Mouse (Mus musculus) lung, postnatal 10 days (tissue): ENCODE results near the gene Angpt4.
A peak's percentile ranks its signal among the peaks of the same experiment; 100 is the strongest.

Experiments used
- DNase-seq: peaks from one replicate; pipeline ENCODE4 v3.0.0; 2021

Angpt4 gene

GRCm38 (mm10) chr2:151910919-151911500 lies at the start of gene Angpt4:
Angpt4 (plus strand) TSS chr2:151911210.
- no peak for DNase-seq

GRCm38 (mm10) chr2:151862257-151862810 lies 48.7 kb upstream of the Angpt4 start:
- no peak for DNase-seq

- DNase-seq: no peak
Measured at GRCm38 (mm10) chr2:151864941-151865340, 46.1 kb upstream of the Angpt4 start.

GRCm38 (mm10) chr2:151866487-151866886 lies 44.5 kb upstream of the Angpt4 start:
- peak; percentile 69 for DNase-seq

- no peak for DNase-seq
Measured at GRCm38 (mm10) chr2:151868196-151868595, 42.8 kb upstream of the Angpt4 start.

- peak; percentile 55 for DNase-seq
Measured at GRCm38 (mm10) chr2:151874551-151874950, 36.5 kb upstream of the Angpt4 start.

GRCm38 (mm10) chr2:151876012-151876485 lies 35.0 kb upstream of the Angpt4 start:
- DNase-seq: peak; percentile 71

GRCm38 (mm10) chr2:151878645-151879044 lies 32.4 kb upstream of the Angpt4 start:
- no peak for DNase-seq

- no peak for DNase-seq
Measured at GRCm38 (mm10) chr2:151879760-151880159, 31.2 kb upstream of the Angpt4 start.

GRCm38 (mm10) chr2:151891031-151891430 lies 20.0 kb upstream of the Angpt4 start:
- no peak for DNase-seq

GRCm38 (mm10) chr2:151893122-151893774 lies 17.8 kb upstream of the Angpt4 start:
- no peak for DNase-seq

- no peak for DNase-seq
Measured at GRCm38 (mm10) chr2:151894209-151894980, 16.6 kb upstream of the Angpt4 start.

GRCm38 (mm10) chr2:151895911-151896310 lies 15.1 kb upstream of the Angpt4 start:
- no peak for DNase-seq

GRCm38 (mm10) chr2:151898106-151898505 lies 12.9 kb upstream of the Angpt4 start:
- no peak for DNase-seq

GRCm38 (mm10) chr2:151900845-151901244 lies 10.2 kb upstream of the Angpt4 start:
- DNase-seq: no peak

- DNase-seq: no peak
Measured at GRCm38 (mm10) chr2:151903267-151903666, 7.7 kb upstream of the Angpt4 start.

GRCm38 (mm10) chr2:151903933-151904332 lies 7.1 kb upstream of the Angpt4 start:
- no peak for DNase-seq

GRCm38 (mm10) chr2:151904636-151905035 lies 6.4 kb upstream of the Angpt4 start:
- no peak for DNase-seq

- no peak for DNase-seq
Measured at GRCm38 (mm10) chr2:151907020-151907419, 4.0 kb upstream of the Angpt4 start.

- DNase-seq: no peak
Measured at GRCm38 (mm10) chr2:151909386-151909785, 1.6 kb upstream of the Angpt4 start.

GRCm38 (mm10) chr2:151910498-151910897 lies 512 bp upstream of the Angpt4 start:
- DNase-seq: no peak

- no peak for DNase-seq
Measured at GRCm38 (mm10) chr2:151911751-151912150, 741 bp downstream of the Angpt4 start.

- no peak for DNase-seq
Measured at GRCm38 (mm10) chr2:151914120-151914519, 3.1 kb downstream of the Angpt4 start.

- DNase-seq: no peak
Measured at GRCm38 (mm10) chr2:151915111-151915510, 4.1 kb downstream of the Angpt4 start.
